Mouse (Mus musculus) MEL (cell line): Measurements from ENCODE around the gene Fermt1. TPM values are rescaled to one million over a fixed set of nuclear protein-coding genes. Genes with fewer than 3 reads are reported as not detected.

ENCODE experiments used
- DNase-seq: peaks from one replicate; pipeline ENCODE4 v3.0.0; 2011; ENCODE audit warnings: low read depth, low spot score
- H3K27ac ChIP-seq: 2 replicates; pipeline ENCODE4 v1.5.1; 2012; ENCODE audit warnings: low read depth, mild to moderate bottlenecking, control low read depth, low read length, moderate library complexity; ENCODE audit not compliant: control insufficient read depth
- H3K27me3 ChIP-seq, 2 experiments: fragments of 150-350 bp in 1 of 2; sonication (generic) in 1 of 2; 2 replicates each; pipeline ENCODE4 v1.6.1; 2012; ENCODE audit warnings: low read length in 2 of 2, mild to moderate bottlenecking in 2 of 2, improper control_type of control experiment in 1 of 2, moderate library complexity in 1 of 2; ENCODE audit not compliant: insufficient read depth in 2 of 2, control insufficient read depth in 1 of 2
- H3K36me3 ChIP-seq, 2 experiments: 2 replicates each; pipeline ENCODE4 v1.6.1; 2012 to 2014; ENCODE audit warnings: low read length in 2 of 2, improper control_type of control experiment in 1 of 2, inconsistent platforms in 1 of 2, mild to moderate bottlenecking in 1 of 2; ENCODE audit not compliant: insufficient read depth in 2 of 2, control insufficient read depth in 1 of 2
- H3K4me1 ChIP-seq, 2 experiments: fragments of 150-350 bp in 1 of 2; sonication (generic) in 1 of 2; 2 replicates each; pipeline ENCODE4 v1.6.1; 2012; ENCODE audit warnings: low read length in 2 of 2, improper control_type of control experiment in 1 of 2, mild to moderate bottlenecking in 1 of 2; ENCODE audit not compliant: insufficient read depth in 2 of 2, control insufficient read depth in 1 of 2
- H3K4me3 ChIP-seq, 2 experiments: fragments of 150-350 bp in 1 of 2; sonication (generic) in 1 of 2; 2 replicates each; pipeline ENCODE4 v1.5.1; 2012; ENCODE audit warnings: low read depth in 2 of 2, low read length in 2 of 2, mild to moderate bottlenecking in 2 of 2, moderate library complexity in 2 of 2, control low read depth in 1 of 2, improper control_type of control experiment in 1 of 2; ENCODE audit not compliant: control insufficient read depth in 1 of 2, insufficient read depth in 1 of 2
- H3K79me2 ChIP-seq: 2 replicates; pipeline ENCODE4 v1.6.1; 2012; ENCODE audit warnings: mild to moderate bottlenecking, low read length, moderate library complexity; ENCODE audit not compliant: control insufficient read depth, poor library complexity, insufficient read depth
- H3K9ac ChIP-seq: 2 replicates; pipeline ENCODE4 v1.6.1; 2012; ENCODE audit warnings: low read depth, mild to moderate bottlenecking, control low read depth, low read length, moderate library complexity; ENCODE audit not compliant: control insufficient read depth, poor library complexity, severe bottlenecking
- H3K9me3 ChIP-seq: fragments of 150-350 bp; sonication (generic); replicated peaks from 2 replicates; pipeline ENCODE4 v1.6.1; 2012; ENCODE audit warnings: mild to moderate bottlenecking, low read length, improper control_type of control experiment, moderate library complexity; ENCODE audit not compliant: insufficient read depth
- EP300 ChIP-seq, 2 experiments: IDR thresholded peaks; 2 replicates each; pipeline ENCODE4 v1.6.1; 2011; ENCODE audit warnings: improper control_type of control experiment in 2 of 2, low read length in 2 of 2, low read depth in 1 of 2, mild to moderate bottlenecking in 1 of 2
- MYC ChIP-seq: IDR thresholded peaks from 2 replicates; pipeline ENCODE4 v1.6.1; 2011; ENCODE audit warnings: low read depth, mild to moderate bottlenecking, low read length, improper control_type of control experiment, moderate library complexity
- SIN3A ChIP-seq: IDR thresholded peaks from 2 replicates; pipeline ENCODE4 v1.6.1; 2012; ENCODE audit warnings: low read length, improper control_type of control experiment, inconsistent platforms
- TAL1 ChIP-seq: IDR thresholded peaks from 2 replicates; pipeline ENCODE4 v1.6.1; 2012; ENCODE audit warnings: mild to moderate bottlenecking, inconsistent platforms, low read length, moderate library complexity, mixed read lengths
- USF2 ChIP-seq, 2 experiments: IDR thresholded peaks; 2 replicates each; pipeline ENCODE4 v1.6.1; 2011 to 2012; ENCODE audit warnings: improper control_type of control experiment in 2 of 2, low read length in 2 of 2, borderline replicate concordance in 1 of 2, inconsistent platforms in 1 of 2, low read depth in 1 of 2, mild to moderate bottlenecking in 1 of 2; ENCODE audit not compliant: insufficient read depth in 1 of 2
- polyA plus RNA-seq, 2 experiments: library from polyadenylated mRNA; stranded (reverse) in 1 of 2; unstranded in 1 of 2; fragments of >175 nt in 1 of 2; fragments of >200 nt in 1 of 2; gene quantifications; 2 replicates each; pipeline versions ENCODE4 v1.2.1 to v1.2.4; 2012; ENCODE audit warnings: low replicate concordance in 2 of 2, low read depth in 1 of 2; ENCODE audit not compliant: insufficient read length in 2 of 2, insufficient read depth in 1 of 2, missing spikeins in 1 of 2
- total RNA-seq: library from RNA; depleted of rRNA; stranded (reverse); fragments of 300-350 nt; gene quantifications from 2 replicates; pipeline ENCODE4 v1.2.3, GENCODE M21; 2012; rRNA removed

Gene Fermt1
- total and polyA plus RNA-seq, 3 experiments = not detected

DNA sequence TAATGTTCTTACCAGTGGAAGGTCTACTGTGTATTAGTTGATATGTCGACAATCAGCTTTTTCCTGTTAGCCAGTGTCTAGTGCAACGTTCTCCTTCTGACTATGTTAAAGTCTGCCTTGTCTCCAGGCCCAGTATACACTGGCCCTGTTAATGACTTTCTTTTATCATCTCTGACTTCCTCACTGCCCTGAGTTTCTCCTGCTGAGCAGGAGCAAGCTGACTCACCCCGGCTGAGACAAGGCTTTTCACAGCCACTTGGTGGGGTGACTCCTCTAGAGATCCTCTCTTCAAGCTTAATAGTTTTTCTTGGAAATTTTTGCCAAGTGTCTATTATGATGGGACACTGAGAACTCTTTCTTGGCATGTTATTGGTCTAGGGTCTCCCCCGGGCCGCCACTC, 89.4 kb downstream of the Fermt1 start:
- peak in 1 of 2 experiments; percentile 14; a peak in 1 of 4 replicates for TF ChIP-seq EP300 (IDR thresholded peaks at IDR 0.05; ENCODE audit: low read depth in 1 of 2, low read length in 2 of 2)
- TF ChIP-seq TAL1 = no peak
- no peak for TF ChIP-seq USF2 (IDR thresholded peaks at IDR 0.05; ENCODE audit: borderline replicate concordance in 1 of 2, insufficient read depth in 1 of 2, low read depth in 1 of 2, low read length in 2 of 2)
- no peak for TF ChIP-seq SIN3A
- TF ChIP-seq MYC = no peak
- no peak overlapping the region for H3K9ac ChIP-seq
- H3K9me3 ChIP-seq = no peaks in the 10 kb centered on the region
- H3K4me1 ChIP-seq = peaks cover 0 to 8% of the 10 kb centered on the region in 2 experiments; a peak in 3 of 4 replicates
- H3K27me3 ChIP-seq = no peaks in the 10 kb centered on the region
- no peak overlapping the region for H3K27ac ChIP-seq
- H3K79me2 ChIP-seq = peaks cover 14% of the 10 kb centered on the region
- H3K36me3 ChIP-seq = peaks cover 2 to 18% of the 10 kb centered on the region in 2 experiments
- no peak overlapping the region for H3K4me3 ChIP-seq
- peak; percentile 69 for DNase-seq

Other genes starting within 250 kb of the Fermt1 start
- not detected in 2 replicates for gene Chgb, start 164.6 kb downstream of the Fermt1 start, total RNA-seq
- under 1 TPM in 1 of 2 experiments, not detected in 1; 0.06 TPM for gene Chgb, start 164.6 kb downstream of the Fermt1 start, polyA plus RNA-seq
- 60.1 and 64.1 TPM in 2 replicates for gene Trmt6, start 129.9 kb downstream of the Fermt1 start, total RNA-seq
- 10 to 100 TPM in 1 of 2 experiments, not detected in 1; 53.6 TPM for gene Trmt6, start 129.9 kb downstream of the Fermt1 start, polyA plus RNA-seq
- gene Mcm8, start 129.8 kb downstream of the Fermt1 start, total RNA-seq = 22.0 and 25.1 TPM in 2 replicates
- gene Mcm8, start 129.8 kb downstream of the Fermt1 start, polyA plus RNA-seq = 10 to 100 TPM in 1 of 2 experiments, not detected in 1; 21.9 TPM
- gene Crls1, start 99.2 kb downstream of the Fermt1 start, total RNA-seq = 46.2 and 48.4 TPM in 2 replicates
- 100 to 1,000 TPM in 1 of 2 experiments, 10 to 100 TPM in 1; 51.8 to 194 TPM for gene Crls1, start 99.2 kb downstream of the Fermt1 start, polyA plus RNA-seq
- not detected in 2 replicates for gene Lrrn4, start 65.0 kb downstream of the Fermt1 start, total RNA-seq
- not detected for gene Lrrn4, start 65.0 kb downstream of the Fermt1 start, polyA plus RNA-seq